Mouse (Mus musculus) layer of hippocampus, adult 9-10 months (tissue): ENCODE data around the gene Ifitm7.
A peak's percentile ranks its signal among the peaks of the same experiment; 100 is the strongest.
"Not testable (repeated sequence)": the region's sequence is repeated elsewhere in the genome, so short reads cannot be mapped to it uniquely, and the experiment has no call there.

ENCODE experiments used
- DNase-seq: peaks from one replicate; pipeline ENCODE4 v3.0.0; 2022; ENCODE audit warnings: low spot score

Ifitm7 gene

DNA sequence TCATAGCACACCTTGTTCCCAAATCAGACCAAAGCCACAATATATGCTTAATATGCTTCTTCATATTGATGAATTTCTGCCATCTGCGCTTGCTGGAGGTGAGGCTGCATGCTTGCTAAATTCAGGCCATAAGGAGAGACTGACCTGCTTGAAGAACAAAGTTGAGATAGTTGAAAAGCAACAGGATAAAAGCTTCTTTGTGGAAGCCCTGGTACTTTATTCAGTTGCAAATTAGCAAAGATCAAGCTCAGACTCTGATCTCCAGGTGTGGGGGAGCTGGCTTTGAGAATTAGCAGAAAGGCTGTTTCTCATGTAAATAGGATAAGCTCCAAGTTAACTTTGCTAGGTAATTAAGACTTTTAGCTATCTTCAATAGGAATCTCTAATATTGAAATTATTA lies 9.7 kb downstream of the Ifitm7 start:
- DNase-seq = not testable (repeated sequence)

DNA sequence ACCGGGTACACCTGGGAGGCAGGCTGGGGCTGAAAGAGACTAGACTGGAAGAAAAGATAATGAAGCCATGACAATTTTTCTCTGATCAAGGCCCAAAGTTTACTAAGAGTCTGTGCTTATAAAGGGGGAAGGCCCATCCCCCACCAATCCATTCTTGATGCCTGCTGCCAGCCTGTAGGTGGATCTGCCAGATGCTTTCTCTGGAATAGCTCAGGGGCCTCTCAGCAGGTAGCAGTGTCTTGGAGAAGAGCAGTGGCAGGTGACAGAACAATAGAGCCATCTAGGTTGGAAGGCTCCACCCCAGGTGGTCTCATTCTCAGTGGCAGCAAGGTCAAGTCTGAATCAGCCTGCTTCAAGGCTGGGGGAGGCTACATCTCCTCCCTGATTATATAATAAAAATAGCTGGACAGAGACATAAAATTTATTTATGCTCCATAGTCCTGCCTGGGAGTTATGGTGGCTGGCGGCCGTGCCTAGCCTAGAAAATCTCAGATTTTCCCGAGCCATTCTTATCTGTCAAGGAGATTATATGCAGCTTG lies 10.3 kb downstream of the Ifitm7 start:
- DNase-seq = not testable (repeated sequence)

DNA sequence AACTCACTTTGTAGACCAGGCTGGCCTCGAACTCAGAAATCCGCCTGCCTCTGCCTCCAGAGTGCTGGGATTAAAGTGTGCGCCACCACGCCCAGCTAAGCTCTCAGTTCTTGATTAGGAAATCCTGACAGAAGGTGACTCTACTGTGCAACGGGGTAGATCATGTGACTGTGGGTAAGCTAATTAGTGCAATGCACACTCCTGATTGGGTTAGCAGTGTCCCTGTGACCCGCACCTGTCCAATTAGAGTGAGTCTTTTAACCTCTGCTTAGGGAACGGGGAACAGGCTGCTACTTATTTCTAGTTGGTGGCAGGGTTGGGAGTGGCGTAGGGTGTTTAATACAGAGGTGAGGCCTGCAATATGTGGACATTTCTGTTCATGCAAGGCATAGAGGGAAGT lies 14.6 kb downstream of the Ifitm7 start:
- DNase-seq = no peak

DNA sequence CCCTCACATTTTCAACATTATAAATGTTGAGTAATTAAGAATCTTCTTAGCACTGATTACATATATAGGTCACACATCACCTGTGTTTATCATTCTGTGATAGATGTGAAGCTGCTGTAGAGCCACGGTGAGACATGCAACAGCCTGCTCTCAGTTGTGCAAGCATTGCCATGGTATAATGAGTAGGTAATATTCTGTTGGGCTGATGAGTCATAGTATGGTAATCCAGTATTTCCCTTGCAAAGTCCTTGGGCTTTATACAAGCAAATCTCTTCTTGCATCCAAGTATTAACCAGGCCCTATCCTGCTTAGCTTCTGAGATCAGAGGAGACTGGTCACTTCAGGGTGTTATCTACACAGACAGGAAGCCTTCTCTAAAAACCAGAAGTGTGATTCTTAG lies 17.6 kb downstream of the Ifitm7 start:
- no peak for DNase-seq

DNA sequence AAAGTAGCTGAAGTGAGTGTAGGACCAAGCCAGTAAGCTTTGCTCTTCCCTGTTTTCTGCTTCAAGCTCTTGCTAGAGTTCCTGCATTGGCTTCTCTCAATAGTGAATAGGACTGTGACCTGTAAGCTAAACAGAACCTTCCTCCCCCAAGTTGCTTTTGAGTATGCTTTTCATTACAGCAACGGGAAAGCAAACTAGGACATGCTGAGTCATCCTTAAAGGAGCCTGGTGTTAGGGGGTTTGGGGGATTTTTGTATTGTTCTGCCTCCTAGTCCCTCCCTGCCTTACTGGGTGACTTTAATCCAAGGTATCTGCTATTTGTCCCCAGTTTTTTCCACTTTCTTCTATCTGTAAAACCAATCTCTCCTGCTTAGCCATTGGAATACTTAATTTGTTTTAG lies 24.6 kb downstream of the Ifitm7 start:
- DNase-seq = no peak

DNA sequence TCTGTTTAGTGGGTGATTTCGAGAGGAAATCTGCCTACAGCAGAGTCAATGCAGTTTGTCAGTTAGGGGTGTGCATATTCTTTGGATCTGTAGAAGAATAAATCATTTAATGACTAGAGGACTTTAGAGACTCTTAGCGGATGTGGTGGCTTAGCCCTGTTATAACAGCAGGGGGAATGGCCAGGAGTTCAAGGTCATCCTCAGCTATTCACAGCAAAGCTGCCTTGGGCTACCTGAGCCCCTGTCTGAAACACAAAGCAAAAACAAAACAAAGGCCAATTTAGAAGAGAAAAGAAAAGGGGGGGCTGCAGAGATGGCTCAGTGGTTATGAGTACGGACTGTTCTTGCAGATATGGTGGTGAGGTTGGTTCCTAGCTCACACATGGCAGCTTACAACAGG lies 35.4 kb downstream of the Ifitm7 start:
- no peak for DNase-seq

DNA sequence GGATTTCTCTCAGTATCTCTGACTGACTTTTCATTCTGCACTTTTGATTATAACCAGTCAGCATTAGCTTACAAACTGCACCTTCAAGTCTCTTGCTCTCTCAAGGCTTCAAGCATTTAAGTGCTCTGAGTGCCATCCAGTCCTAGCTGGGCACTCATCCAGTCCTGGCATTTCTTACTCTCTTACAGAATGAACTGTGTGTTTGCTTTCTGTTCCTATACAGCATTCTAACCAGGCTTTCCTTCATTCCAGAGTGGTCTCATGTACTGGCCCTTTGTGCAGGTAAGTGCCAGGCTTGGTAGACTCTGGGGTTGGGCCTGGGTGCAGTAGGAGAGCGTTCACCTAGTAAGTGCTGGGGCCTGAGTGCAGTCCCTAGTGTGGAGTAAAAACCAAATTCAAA lies 40.4 kb downstream of the Ifitm7 start:
- no peak for DNase-seq

DNA sequence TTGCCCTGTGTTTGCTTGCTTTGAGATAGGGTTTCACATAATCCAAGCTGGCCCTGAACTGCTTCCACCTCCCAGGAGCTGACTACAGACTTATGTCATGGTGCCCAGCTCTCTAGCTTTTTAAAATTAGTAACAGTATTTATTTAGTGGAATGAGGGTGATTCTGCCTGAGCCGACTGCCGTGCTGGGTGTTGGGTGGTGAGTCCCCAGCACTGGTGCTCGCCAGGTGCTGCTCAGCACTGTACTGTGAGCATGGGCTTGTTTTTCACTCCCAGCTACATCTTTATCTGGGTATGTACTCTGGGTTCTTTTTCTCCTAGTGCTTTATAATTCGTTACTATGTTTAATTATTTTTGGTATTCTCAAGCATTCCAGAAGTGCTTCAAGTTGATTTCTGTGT lies 41.5 kb downstream of the Ifitm7 start:
- DNase-seq = no peak

DNA sequence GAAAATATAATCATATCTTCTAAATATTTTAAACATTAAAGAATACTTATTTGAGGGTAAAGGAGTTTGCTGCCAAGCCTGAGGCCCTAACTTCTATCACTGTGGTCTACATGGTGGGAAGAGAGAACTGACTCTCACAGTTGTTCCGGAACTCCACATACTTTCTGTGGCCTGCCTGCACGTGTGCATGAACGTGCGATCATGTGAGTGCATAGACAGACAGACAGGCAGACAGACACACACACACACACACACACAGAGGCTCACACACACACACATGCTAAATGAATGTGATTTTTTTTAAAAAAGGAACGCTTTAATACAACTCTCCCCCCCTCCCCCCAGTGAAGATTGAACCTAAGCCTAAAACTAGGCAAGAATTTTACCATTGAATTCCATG lies 41.9 kb downstream of the Ifitm7 start:
- no peak for DNase-seq

DNA sequence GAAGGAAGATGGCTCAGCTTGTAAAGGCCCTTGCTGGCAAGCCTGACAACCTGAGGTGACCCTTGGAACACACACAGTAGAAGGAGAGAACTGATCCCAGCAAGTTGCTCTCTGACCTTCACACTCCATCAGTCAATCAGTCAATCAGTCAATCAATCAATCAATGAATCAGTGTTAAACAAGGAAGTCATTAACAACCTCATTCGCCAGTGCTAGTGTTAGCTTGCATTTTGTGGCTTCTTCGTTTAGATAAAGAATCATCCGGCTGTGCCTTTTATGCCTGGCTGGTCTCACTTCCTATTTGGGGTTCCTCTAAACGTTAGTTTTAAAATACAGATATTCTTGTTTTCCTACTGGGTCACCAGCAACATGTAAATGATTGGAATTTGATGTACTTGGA lies 42.5 kb downstream of the Ifitm7 start:
- DNase-seq = no peak

DNA sequence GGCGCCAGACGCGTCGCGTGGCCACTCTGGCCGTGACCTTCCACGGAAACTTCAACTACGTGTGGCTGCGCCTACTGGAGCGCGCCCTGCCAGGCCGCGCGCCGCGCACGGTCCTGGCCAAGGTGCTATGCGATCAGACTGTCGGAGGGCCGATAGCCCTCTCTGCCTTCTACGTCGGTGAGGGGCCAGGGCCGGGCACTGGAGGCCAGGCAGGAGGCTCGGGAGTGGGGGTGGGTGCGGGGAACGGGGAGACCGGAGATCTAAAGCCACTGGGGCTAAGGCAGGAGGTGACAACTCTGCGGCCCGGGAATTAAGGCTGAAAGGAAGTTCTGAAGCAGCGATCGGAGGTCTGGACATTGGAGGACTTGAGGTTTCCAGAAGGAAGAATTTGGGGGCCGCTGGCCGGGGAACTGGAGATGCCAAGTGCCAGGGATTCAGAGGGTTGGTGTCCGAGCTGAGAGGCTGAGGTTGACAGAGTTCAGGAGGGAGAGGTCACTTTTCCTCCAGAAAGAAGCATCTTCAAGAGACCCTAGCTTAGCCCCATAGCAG lies 45.8 kb downstream of the Ifitm7 start:
- no peak for DNase-seq

DNA sequence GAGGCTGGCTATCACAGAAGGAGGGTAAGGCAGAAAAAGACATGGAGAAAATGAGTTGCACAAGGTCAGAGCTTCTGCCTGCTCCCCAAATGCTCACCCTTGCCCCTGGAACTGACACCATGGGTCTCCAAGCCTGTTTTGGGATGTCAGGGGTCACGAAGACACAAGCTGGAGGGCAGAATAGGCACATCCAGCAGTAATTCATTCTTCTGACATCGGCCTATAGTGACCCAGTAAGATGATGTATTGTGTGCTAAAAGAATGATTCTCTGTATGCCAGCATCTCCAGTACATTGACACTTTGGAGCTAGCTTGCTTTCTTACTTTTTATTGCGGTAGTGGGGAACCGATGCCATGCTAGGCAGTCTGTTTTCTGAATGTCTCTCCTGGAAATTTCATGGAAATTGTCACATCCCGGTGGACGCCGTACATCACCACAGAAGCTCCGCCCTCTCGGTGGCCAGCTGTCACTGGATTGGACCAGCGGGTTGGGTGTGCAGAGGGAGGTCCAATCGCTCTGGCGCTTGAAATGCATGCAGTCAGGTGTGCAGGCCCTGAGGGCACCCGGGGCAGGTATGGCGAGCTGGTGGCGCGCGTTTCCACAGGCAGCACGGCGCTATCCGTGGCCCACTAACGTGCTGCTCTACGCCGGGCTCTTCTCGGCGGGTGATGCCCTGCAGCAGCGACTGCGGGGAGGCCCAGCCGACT lies 46.4 kb downstream of the Ifitm7 start:
- peak; percentile 59 for DNase-seq
